Mouse (Mus musculus) midbrain, postnatal 0 days (tissue): ENCODE data around the gene Tln2. TPM values are rescaled to one million over a fixed set of nuclear protein-coding genes. Genes with fewer than 3 reads are reported as not detected.
A peak's percentile ranks its signal among the peaks of the same experiment; 100 is the strongest.

Source experiments
- ATAC-seq: fragments of 200-750 bp; cut with Nextera tagmentation; 2 replicates; pipeline ENCODE4 v1.8.0; 2017; ENCODE audit warnings: moderate number of reproducible peaks, mild to moderate bottlenecking, moderate TSS enrichment, moderate library complexity; ENCODE audit not compliant: low FRiP score
- DNase-seq: peaks from one replicate; pipeline ENCODE4 v3.0.0-alpha.2; 2015; ENCODE audit warnings: low spot score
- H3K27ac ChIP-seq: fragments of 300-500 bp; sonication (generic); 2 replicates; pipeline ENCODE4 v1.5.1; 2014; ENCODE audit warnings: low read depth, mild to moderate bottlenecking, low read length, mixed read lengths
- H3K27me3 ChIP-seq: fragments of 300-500 bp; sonication (generic); 2 replicates; pipeline ENCODE4 v1.6.1; 2014; ENCODE audit warnings: low read length, control low read depth, mixed read lengths; ENCODE audit not compliant: insufficient read depth
- H3K36me3 ChIP-seq: fragments of 300-500 bp; sonication (generic); 2 replicates; pipeline ENCODE4 v1.6.1; 2014; ENCODE audit warnings: low read length, control low read depth, mixed read lengths; ENCODE audit not compliant: insufficient read depth
- H3K4me1 ChIP-seq: fragments of 300-500 bp; sonication (generic); 2 replicates; pipeline ENCODE4 v1.6.1; 2014; ENCODE audit warnings: mild to moderate bottlenecking, control low read depth, antibody characterized with exemption, low read length, mixed read lengths; ENCODE audit not compliant: insufficient read depth
- H3K4me2 ChIP-seq: fragments of 300-500 bp; sonication (generic); 2 replicates; pipeline ENCODE4 v1.6.1; 2014; ENCODE audit warnings: low read depth, mild to moderate bottlenecking, low read length, mixed read lengths; ENCODE audit not compliant: poor library complexity, severe bottlenecking
- H3K4me3 ChIP-seq: fragments of 300-500 bp; sonication (generic); 2 replicates; pipeline ENCODE4 v1.5.1; 2014; ENCODE audit warnings: low read depth, mild to moderate bottlenecking, low read length, moderate library complexity
- H3K9ac ChIP-seq: fragments of 300-500 bp; sonication (generic); replicated peaks from 2 replicates; pipeline ENCODE4 v1.6.1; 2014; ENCODE audit warnings: mild to moderate bottlenecking, low read length, moderate library complexity, mixed read lengths; ENCODE audit not compliant: poor library complexity, severe bottlenecking
- H3K9me3 ChIP-seq: fragments of 300-500 bp; sonication (generic); 2 replicates; pipeline ENCODE4 v1.6.1; 2016; ENCODE audit warnings: low read length, control low read depth
- CTCF ChIP-seq: IDR thresholded peaks from 2 replicates; pipeline ENCODE4 v1.5.1; 2016; ENCODE audit warnings: antibody characterized with exemption, mild to moderate bottlenecking
- WGBS: fragments of 180-500 bp; shearing (Covaris S2); extraction: QIAGEN DNeasy Blood & Tissue Kit; methylation state at CpG from one replicate; pipeline ENCODE4 v1.1.7; 2014; 5-methylcytosine and 5-hydroxymethylcytosine counted together
- polyA plus RNA-seq: library from polyadenylated mRNA; unstranded; fragments of >200 nt; fragmentation: Nextera tagmentation; extraction: Ambion mirVana; gene quantifications from 2 replicates; pipeline ENCODE4 v1.2.1, GENCODE M21; 2015
- total RNA-seq: library from RNA; depleted of rRNA; stranded (reverse); fragments of >200 nt; gene quantifications from 2 replicates; pipeline ENCODE4 v1.2.3, GENCODE M21; 2014

Gene Tln2
- total and polyA plus RNA-seq, 2 experiments from 2014 or later: 49.4 to 66.7 TPM

GRCm38 (mm10) chr9:67214191-67214985 lies 345.1 kb downstream of the Tln2 start:
- ATAC-seq (no peak), DNase-seq (no peak)
- H3K27ac ChIP-seq: no peak overlapping the region
- no peak overlapping the region for H3K4me2 ChIP-seq
- 81% methylated on average over 3 of the region's 3 CpGs for WGBS
- H3K4me1 ChIP-seq: no peaks in the 10 kb centered on the region
- no peaks in the 10 kb centered on the region for H3K27me3 ChIP-seq
- H3K9ac ChIP-seq: no peak overlapping the region
- no peaks in the 10 kb centered on the region for H3K9me3 ChIP-seq
- peaks cover 2% of the 10 kb centered on the region; the same call in 1 of the 2 replicates for H3K36me3 ChIP-seq
- TF ChIP-seq CTCF: no peak
- no peak overlapping the region for H3K4me3 ChIP-seq

GRCm38 (mm10) chr9:67213275-67213674 lies 346.2 kb downstream of the Tln2 start:
- Histone ChIP-seq H3K4me2 (no peak overlapping the region), H3K36me3 (no peaks in the 10 kb centered on the region), H3K4me1 (no peaks in the 10 kb centered on the region), H3K9me3 (no peaks in the 10 kb centered on the region), H3K9ac (no peak overlapping the region), H3K4me3 (no peak overlapping the region), H3K27ac (no peak overlapping the region), H3K27me3 (no peaks in the 10 kb centered on the region)
- DNase-seq: peak; percentile 65
- no peak for ATAC-seq
- TF ChIP-seq CTCF: peak; percentile 79
- WGBS: 72% methylated on average over 6 of the region's 6 CpGs

- no peak overlapping the region for H3K9ac ChIP-seq
- DNase-seq: no peak
- no peaks in the 10 kb centered on the region for H3K9me3 ChIP-seq
- no peak overlapping the region for H3K4me2 ChIP-seq
- no peaks in the 10 kb centered on the region for H3K27me3 ChIP-seq
- no peak for ATAC-seq
- H3K36me3 ChIP-seq: no peaks in the 10 kb centered on the region
- no peak for TF ChIP-seq CTCF
- no peak overlapping the region for H3K27ac ChIP-seq
- 92% methylated on average over 4 of the region's 4 CpGs for whole genome bisulfite sequencing
- no peak overlapping the region for H3K4me3 ChIP-seq
- H3K4me1 ChIP-seq: no peaks in the 10 kb centered on the region
Observed at GRCm38 (mm10) chr9:67211220-67211619, 348.3 kb downstream of the Tln2 start.

- no peak overlapping the region for H3K4me3 ChIP-seq
- ATAC-seq (no peak), DNase-seq (no peak)
- H3K27me3 ChIP-seq: no peaks in the 10 kb centered on the region
- H3K9me3 ChIP-seq: no peaks in the 10 kb centered on the region
- H3K4me1 ChIP-seq: no peaks in the 10 kb centered on the region
- no peaks in the 10 kb centered on the region for H3K36me3 ChIP-seq
- H3K4me2 ChIP-seq: no peak overlapping the region
- WGBS: over 99% methylated on average over 9 of the region's 9 CpGs
- no peak overlapping the region for H3K27ac ChIP-seq
- H3K9ac ChIP-seq: no peak overlapping the region
- TF ChIP-seq CTCF: no peak
Observed at GRCm38 (mm10) chr9:67209451-67209850, 350.1 kb downstream of the Tln2 start.

- Histone ChIP-seq H3K4me3 (no peak overlapping the region), H3K9me3 (no peaks in the 10 kb centered on the region), H3K36me3 (no peaks in the 10 kb centered on the region), H3K27ac (no peak overlapping the region), H3K4me2 (no peak overlapping the region), H3K27me3 (no peaks in the 10 kb centered on the region), H3K9ac (no peak overlapping the region), H3K4me1 (no peaks in the 10 kb centered on the region)
- DNase-seq (no peak), ATAC-seq (no peak)
- no peak for TF ChIP-seq CTCF
- 26% methylated on average over 3 of the region's 3 CpGs for WGBS
Observed at GRCm38 (mm10) chr9:67208420-67208819, 351.1 kb downstream of the Tln2 start.

GRCm38 (mm10) chr9:67205175-67205574 lies 354.3 kb downstream of the Tln2 start:
- no peak overlapping the region for H3K4me2 ChIP-seq
- H3K27me3 ChIP-seq: no peaks in the 10 kb centered on the region
- no peak overlapping the region for H3K4me3 ChIP-seq
- WGBS: 82% methylated on average over 4 of the region's 4 CpGs
- no peak for DNase-seq
- H3K4me1 ChIP-seq: no peaks in the 10 kb centered on the region
- no peaks in the 10 kb centered on the region for H3K9me3 ChIP-seq
- no peaks in the 10 kb centered on the region for H3K36me3 ChIP-seq
- no peak overlapping the region for H3K9ac ChIP-seq
- no peak for TF ChIP-seq CTCF
- no peak overlapping the region for H3K27ac ChIP-seq
- no peak for ATAC-seq
